Mouse (Mus musculus) CD4-positive, CD25-positive, alpha-beta regulatory T cell, adult 2 months (primary cell): ENCODE measurements around the gene Olfr1014.

Experiments used
- DNase-seq: peaks from one replicate; pipeline ENCODE4 v3.0.0-alpha.2; 2012; ENCODE audit warnings: low read depth, low spot score

Gene Olfr1014

DNA sequence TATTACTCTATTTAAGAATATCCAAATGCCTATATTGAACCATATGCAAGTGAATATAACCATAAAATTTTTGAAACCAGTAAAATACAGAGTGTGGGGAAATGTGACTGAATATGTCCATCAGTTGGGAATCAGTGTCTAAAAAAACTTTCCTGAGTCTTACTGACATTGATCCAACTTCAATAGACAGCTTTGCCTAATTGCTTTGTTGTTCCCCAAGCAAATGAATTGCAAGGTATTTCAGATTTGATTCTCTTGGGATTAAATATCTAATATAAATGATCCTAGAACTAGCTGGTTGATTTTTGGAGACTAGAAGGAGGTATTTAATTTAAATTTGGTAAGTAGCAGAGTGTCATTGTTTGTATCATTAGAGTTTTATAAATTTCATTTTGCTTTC is at the start of gene Olfr1014:
Gene Olfr1014, plus strand, starts transcription at position 301 of the 400 bp plus-strand sequence.
- DNase-seq, result no peak

DNA sequence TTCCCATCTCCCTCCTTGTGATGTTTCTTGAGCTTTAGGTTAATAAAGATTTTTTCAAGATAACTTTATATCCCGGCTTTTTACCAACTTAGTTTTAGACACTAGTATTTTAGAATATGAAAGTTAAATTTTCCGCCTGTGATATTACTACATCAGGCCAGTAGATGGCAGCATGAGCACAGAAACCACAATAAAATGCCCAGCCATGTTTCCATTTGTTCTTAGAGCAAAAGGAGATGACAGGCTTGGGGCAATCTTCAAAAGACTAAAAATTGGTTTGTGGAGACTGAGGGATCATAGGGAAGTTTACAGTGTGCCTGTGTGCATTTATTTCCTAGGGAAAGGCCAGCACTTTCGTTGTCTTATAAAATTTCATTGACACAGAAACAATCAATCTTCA is 46.7 kb upstream of the Olfr1014 start:
- DNase-seq, result peak; percentile 11

DNA sequence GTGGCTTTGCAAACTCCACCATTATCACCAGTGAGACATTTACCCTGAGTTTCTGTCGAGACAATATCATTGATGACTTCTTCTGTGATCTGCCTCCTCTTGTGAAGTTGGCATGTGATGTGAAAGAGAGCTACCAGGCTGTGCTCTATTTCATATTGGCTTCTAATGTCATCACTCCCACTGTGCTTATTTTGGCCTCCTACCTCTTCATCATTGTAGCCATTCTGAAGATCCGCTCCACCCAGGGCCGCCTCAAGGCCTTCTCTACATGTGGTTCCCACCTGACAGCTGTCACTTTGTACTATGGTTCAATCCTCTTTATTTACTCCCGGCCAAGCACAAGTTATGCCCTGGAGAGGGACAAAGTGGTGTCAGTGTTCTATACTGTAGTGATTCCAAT is 18.7 kb upstream of the Olfr1014 start:
- DNase-seq, result no peak

DNA sequence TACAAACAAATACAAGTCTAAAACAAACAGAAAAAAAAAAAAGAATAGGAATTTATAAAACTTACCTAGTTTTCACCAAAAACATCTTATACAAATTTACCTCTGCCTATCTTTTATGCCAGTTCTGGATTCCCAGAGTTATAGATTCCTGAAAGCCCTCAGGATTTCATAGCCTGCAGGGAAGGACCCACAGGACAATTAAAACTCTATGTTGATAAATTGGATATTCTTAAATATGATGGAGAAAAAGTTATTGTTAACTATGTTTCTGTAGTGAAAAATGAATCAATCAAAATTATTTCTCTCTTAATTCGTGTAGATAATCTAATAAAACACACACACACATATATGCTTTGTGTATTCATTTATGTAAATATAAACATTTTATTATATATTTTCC is 9.8 kb upstream of the Olfr1014 start, which contains the start of gene Olfr1012:
Gene Olfr1012, minus strand, starts transcription at position 101 of the 400 bp plus-strand sequence.
- DNase-seq, result no peak

DNA sequence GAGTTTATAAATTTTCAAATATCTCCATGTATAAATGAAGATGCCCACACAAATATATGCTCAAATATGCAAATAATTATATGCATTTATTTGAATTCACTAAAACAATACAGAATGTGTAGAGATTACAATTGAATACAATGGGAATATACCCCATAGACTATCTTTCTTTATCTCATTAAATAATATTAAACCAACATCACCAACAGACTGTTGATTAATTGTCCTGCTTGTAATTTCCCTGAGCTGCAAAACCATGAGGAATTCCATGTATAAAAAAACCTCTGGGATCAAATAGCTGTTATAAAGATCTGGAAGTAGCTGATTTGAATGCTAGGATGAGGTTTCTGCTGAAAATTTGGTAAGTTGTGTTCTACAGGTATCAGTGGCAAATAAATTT is 5.7 kb upstream of the Olfr1014 start, which contains the start of gene Olfr1013:
Gene Olfr1013, plus strand, starts transcription at position 301 of the 400 bp plus-strand sequence.
- no peak for DNase-seq

DNA sequence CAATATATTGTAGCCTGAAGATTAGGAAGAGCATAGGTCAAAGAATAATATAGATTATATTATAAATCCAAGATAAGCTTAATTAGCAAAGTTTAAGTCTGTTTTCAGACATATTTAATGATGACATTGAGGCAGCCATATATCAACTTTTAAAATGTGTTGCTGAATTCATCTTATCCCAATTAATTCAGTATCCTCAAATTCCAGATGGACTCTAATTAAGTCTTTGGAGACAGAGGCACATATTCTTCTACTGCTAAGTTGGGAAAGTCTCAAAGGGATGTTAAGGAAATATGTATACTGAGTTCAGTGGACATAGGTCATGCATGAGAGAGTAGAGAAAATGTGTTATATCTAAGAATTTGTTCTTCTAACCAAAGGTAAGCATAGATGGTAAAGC is 9.2 kb downstream of the Olfr1014 start, which contains the start of gene Olfr1015:
Gene Olfr1015, plus strand, starts transcription at position 301 of the 400 bp plus-strand sequence.
- DNase-seq, result no peak

DNA sequence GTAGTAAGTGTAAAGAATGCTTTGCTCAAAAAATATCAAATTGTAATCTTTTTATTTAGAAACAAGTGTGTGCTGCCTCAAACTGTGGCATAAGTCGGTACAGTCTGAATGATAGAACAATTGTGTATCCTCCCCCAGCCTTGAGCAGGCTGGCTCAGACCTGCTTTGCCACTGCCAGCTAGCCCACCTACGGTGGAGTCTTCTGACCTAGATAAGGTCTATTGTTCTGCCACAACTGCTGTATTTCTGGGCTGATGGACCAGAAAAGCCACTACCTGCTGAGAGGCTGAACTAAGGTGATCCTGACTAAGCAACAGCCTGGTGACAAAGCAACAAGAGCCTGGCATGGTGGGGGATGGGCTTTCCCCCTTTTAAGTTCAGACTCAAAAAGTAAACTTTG is 19.8 kb downstream of the Olfr1014 start:
- no peak for DNase-seq

DNA sequence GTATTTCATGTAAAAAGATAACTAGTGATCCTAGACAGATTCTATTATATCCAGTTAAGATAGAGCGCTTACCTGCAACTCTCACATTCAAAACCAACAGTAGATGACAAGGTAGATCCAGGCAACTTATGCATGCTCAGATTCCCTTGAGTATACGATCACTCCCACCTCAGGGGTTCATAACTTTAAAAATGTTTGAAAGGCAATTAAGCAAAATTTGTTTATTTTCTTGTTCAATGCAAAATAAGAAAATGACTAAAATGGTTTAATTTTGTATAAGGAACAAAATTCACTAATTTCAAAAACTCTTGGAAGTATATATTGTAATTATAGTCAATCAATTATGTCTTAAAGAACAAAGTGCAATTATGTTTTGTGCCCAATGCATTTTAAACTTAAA is 29.9 kb downstream of the Olfr1014 start, which contains the start of gene Olfr1016:
Gene Olfr1016, minus strand, starts transcription at position 101 of the 400 bp plus-strand sequence.
- DNase-seq, result no peak

DNA sequence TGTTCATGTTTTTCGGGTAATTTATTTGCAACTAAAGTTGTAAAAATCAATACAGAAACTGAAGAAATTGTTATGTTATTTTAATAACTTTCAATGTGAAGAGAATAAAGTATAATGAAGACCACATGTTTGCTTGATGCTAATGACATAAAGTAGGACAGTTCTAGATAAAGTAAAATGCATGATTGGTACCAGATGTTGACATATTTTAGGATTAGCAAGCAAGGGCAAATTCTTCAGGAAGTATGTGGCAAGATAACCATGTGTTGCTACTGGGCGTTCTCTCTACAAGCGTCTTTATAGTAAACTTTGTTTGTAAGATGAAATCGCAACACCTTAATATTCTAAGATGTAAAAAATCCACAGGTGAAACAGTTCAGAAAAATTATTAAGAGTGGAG is 32.0 kb downstream of the Olfr1014 start:
- no peak for DNase-seq

DNA sequence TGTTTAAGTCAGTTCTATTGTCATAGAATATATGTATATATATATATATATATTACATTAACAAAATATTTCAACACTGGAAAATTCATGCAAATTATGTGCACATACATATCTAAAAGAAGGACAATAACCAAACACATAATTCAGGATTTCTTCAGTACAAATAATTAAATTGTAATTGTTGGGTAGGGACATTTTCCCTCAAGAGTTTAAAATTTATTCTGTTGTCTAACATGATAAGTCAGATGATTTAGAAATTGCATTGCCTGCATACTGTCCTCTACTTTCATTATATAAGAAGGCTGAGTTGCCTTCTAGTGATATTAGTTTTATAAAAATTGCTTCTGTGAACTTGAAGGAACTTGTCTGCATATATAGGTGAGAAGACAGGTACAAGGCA is 45.7 kb downstream of the Olfr1014 start, which contains the start of gene Olfr1018:
Gene Olfr1018, plus strand, starts transcription at position 301 of the 400 bp plus-strand sequence.
- no peak for DNase-seq
